Mouse (Mus musculus) 3T3-L1 (cell line): ENCODE results near the gene Tenm2.

Experiments
- DNase-seq: peaks from one replicate; pipeline ENCODE4 v3.0.0-alpha.2; 2015; ENCODE audit warnings: low read depth, low spot score

Tenm2 gene

GRCm38 (mm10) chr11:36134645-36135044, 1101.1 kb downstream of the Tenm2 start:
- DNase-seq: no peak

GRCm38 (mm10) chr11:36123275-36123674, 1112.5 kb downstream of the Tenm2 start:
- no peak for DNase-seq

DNA sequence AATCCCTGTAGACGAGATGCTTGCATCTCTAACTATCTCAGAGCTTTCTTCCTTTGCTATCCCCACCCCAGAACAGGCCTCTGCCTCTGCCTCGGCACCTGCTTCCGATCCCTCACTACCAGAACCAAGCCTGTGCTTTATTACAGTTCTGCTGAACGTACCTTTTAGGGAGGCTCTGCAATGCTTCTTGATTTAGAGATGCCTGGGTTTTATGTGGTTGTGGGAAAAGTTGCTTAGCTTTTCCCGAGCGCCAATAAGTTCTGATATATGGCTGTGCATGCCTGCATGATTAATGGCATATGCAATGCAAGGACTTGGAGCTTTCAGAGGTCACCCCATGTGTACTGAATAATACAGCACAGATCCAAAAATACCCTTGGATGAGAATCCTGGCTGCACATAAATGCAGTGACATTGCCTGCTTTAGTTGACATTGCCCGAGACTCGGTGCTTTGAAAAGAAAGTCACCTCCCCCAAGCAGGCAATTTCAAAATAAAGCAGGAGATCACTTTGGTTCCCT, 1114.3 kb downstream of the Tenm2 start:
- DNase-seq: no peak

DNA sequence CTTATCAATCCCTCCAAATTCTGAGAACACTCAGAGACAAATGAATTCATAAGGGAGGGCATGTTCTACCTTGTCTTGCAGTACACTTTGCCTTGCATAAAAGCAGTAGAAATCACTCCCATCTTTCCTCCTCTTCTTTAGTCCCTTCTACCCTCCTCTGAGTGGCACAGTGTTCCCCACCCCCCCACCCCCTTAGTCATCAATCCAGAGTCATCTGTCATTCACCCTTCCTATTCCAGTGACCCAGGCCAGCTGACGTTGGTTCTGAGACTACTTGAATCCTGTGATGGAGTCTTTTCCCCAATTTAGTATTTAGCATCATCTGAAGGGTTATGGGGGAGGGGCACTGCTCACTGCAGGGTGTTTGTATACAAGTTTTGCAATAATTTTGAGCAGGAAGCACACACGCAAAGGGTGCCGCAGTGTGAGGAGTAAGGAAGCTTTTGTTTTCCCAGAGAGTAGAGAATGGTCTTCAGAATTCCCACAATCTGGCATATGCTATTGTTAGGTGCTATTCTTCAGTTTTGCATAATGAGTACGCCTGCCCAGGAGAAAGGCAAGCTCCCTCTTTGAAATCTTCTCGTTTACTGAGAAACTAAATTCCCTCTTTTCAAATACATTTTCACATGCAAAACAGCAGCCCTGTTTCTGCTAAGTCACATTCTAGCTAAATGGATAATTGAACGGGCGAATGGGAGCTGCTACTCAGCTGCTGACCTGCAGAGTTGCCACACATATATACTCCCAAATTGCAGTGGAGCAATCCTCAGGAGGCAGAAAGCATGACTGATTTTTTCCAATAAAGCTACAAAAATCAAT, 1115.0 kb downstream of the Tenm2 start:
- no peak for DNase-seq

DNA sequence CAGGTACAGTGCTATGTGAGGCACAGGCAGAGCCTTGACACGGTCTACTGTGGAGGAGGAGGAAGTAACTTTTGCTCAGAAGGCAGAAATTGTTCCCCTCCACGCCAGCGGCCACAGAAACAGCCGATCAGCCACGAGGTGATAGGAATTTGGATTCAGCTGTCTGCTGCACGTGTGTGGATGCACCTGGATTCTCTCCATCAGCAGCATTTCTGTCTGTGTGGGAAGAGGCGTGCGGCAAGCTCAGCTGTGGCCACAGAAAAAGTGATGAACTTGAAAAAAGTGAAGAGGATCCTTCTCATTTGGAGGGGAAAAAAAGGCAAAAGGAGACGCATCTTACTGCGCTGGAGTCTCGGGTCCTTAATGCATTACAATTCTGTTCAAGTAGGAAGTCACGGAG, 1122.4 kb downstream of the Tenm2 start:
- no peak for DNase-seq

DNA sequence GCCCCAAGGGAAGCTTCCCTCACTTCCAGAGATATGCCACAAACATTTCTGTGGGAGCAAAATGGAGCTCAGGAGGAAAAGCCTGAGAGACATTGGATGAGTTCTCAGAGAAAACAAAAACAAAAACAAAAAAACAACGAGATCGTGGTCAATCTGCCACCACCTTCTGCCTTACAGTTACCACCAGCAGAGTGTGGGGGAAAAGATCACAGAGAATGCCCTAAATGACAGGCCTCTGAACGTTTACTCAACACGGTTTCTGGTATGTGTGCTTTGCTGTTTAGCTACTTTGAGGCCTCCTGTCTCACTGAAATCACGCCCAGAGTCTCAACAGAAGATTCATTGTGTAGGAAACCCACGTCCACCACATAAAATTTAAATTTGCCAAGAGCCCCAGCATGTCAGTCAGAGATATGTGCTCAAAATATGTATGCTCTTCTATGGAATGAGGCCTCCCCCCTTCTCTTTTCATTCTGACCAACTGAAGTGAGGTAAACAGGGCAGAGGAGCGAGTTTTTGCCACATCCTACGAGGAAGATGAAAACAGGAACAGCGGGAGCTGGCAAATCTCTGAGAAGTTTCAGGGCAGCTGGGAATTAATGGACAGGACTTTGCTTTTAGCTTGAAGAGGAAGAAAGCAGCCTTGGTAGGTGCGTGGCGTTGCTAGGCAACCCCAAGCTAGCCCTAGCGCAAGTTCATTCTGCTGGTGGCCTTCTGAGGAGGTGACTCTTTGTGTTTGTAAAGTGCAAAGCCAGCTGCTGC, 1126.6 kb downstream of the Tenm2 start:
- DNase-seq: no peak

DNA sequence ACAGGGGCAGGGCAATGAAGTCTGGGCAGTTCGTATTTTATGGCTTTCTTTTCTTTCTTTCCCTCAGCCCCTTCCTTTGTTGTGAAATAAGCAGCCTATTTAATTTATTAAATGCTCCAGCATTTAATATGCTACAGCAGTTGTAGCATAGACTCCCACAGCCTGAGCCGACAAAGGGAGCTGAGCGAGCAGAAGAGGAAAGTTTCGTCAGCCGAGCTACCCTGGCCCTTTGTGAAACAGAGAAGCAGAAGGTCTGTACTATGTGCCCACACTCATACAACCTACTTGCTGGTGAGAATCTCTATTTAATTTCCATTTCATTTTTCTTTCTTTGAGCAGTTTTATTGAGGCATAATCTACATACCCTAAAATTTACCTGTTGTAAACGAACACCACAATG, 1127.9 kb downstream of the Tenm2 start:
- DNase-seq: no peak

GRCm38 (mm10) chr11:36106639-36107038, 1129.1 kb downstream of the Tenm2 start:
- DNase-seq: no peak

- DNase-seq: no peak
Observed at GRCm38 (mm10) chr11:36103556-36103955, 1132.2 kb downstream of the Tenm2 start.

GRCm38 (mm10) chr11:36096219-36096618, 1139.5 kb downstream of the Tenm2 start:
- no peak for DNase-seq

- DNase-seq: peak; percentile 32
Observed at GRCm38 (mm10) chr11:36090210-36090609, 1145.6 kb downstream of the Tenm2 start.

DNA sequence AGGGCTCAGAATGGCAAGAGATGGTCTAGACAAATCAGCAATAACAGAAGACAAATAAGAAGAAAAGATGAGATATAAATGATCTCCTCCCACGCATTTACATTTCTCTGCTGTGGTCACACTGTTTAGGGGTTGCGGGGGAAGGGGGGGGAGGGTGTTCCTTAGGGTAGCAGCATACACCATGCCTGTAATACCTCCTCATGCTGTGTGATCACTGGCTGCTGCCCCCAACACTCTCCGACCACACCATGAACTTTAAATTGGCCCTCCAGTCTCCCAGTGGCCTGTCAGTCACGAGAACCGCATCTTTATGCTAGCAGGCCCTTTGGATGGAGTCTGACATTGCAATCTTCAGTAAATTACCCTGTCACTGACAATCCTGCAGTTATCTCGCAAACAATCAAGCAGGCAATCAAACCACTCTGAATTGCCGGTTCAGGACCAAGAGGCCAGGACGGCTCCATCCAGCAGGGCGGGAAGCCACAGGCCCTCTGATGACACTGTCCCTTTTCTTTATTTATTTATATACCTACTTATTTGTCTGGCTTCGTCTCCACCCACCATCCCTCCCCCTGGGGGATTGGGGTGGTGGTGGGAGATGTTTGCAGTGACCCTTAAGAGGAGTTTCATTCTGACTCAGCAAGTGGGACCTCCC, 1154.2 kb downstream of the Tenm2 start:
- no peak for DNase-seq

DNA sequence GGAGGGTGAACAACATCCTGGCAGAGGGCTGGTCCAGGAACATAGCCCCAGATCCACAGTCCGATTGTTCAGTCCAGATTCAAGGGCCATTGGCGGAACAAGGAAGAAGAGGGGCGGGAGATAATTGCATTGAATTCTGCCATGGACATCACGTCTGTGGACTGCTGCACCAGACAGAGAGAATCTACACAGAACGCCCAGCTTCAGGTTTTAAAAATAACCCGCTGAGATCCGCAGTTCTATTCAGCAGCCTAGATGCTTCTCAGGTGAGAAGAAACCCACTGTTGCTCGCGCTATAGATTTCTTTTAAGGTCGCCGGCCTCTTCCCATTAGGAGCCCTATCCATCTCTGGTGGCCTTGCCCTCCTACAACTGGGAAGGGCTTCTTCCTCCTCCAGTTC, 1155.0 kb downstream of the Tenm2 start:
- no peak for DNase-seq

DNA sequence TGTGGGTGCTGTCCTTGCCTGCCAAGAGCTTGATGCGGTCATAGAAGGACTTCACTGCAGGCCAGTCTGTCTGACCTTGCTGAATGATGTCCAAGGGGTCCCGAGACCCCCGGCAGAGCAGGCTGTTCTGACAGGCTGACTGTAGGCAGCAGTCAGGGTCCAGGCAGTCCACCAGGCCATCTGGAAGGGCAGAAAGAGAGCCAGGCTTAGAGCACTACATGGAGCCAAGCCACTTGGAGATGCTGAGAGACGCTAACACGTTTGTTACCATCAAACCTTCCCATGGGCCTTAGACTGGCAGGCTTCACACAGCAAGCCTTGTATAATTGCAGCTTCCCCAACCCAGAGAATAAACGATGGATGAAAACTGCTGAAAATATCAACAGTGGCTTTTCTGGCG, 1157.4 kb downstream of the Tenm2 start:
- DNase-seq: no peak

DNA sequence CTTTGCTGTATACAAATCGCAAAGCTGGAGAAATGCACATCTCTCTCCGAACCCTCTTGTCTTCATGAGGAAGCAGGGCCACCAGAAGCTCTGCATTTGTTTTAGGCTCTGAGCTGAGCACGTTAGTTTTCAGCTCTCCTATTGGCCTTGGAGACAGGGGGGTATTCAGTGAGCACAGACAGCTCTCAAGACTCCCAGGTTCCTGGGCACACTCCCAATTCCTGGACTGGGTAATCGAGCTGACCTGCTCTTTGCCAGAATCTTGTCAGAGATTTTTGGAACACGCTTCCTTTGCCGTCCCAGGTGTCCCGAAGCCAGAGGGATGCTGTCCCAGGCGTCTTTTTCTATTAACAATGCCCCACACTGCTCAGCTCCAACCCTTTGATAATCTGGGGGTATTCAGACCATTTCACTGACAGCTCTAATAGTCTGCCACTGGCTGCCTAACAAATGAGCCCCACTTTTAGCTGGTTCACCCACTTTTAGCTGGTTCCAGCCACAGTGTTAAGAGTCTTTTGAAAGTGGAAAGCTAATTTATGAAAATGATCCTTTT, 1161.7 kb downstream of the Tenm2 start:
- no peak for DNase-seq

GRCm38 (mm10) chr11:36073074-36073818, 1162.5 kb downstream of the Tenm2 start:
- DNase-seq: no peak

DNA sequence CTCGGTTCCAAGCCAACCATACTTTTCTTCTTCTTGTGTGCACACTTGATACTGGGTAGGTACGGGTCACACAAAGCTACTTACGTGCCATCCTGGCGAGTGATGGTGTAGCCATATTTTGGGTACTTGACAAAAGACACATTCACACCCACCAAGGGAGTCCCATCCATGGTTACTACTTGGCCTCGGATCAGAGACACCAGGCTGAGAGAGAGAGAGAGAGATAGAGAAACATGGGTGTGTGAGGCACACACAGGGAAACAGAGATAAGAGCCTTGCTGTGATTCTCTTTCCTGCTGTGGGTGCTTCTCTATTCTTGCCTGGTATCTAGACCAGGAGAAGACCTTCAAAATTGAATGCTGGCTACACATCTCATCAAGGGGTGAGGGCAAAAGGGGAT, 1163.1 kb downstream of the Tenm2 start:
- DNase-seq: no peak

- no peak for DNase-seq
Observed at GRCm38 (mm10) chr11:36072038-36072437, 1163.7 kb downstream of the Tenm2 start.

- no peak for DNase-seq
Observed at GRCm38 (mm10) chr11:36059325-36059843, 1176.4 kb downstream of the Tenm2 start.

DNA sequence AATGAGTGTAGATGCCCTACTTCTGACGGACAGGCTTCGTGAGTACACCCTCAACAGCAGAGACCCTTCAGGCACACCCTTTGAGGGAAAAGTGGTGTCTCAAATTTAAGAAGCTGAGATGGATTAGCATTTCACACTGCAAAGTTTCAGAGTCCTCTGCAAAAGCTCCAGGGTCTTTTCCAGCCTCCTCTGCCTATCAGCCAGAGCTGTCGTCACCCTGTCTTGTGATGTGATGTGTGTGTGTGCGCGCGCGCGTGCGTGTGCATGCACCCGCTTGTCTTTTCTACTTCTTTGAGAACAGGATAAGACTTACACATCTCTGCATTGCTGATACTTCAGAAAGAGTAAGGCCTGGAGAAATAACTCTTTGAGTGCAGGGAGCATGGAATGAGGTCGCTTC, 1179.2 kb downstream of the Tenm2 start:
- no peak for DNase-seq

- no peak for DNase-seq
Observed at GRCm38 (mm10) chr11:36054323-36054722, 1181.4 kb downstream of the Tenm2 start.
